Mouse (Mus musculus): ENCODE results near the gene Gm813. TPM values are rescaled to one million over a fixed set of nuclear protein-coding genes. Genes with fewer than 3 reads are reported as not detected.
A peak's percentile ranks its signal among the peaks of the same experiment; 100 is the strongest.
"Not testable (repeated sequence)": the region's sequence is repeated elsewhere in the genome, so short reads cannot be mapped to it uniquely, and the experiment has no call there.

Gene Gm813
- not detected in 2 replicates for polyA plus RNA-seq (2012; rRNA removed)

DNA sequence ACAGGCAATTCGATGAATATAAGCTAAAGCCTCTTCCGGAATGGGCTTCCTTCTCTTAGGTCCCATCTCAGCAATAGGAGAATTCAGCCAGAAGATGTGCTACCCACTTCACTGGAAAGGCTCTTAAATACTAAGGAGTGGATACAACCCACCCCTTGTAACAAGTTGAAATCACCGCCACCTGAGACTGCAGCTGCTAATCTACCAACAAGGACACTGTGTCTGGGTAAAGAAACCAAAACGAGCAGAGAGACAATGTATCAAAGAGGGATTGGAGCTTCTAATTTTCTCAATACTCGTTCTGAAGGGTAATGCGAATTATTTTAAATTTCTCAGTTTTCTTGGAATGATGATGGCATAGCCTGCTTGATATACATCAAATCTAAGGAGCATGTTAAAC, at the start of gene Gm813:
TSS of gene Gm813 (minus strand) at position 101 of the 400 bp plus-strand sequence.
- no peak for DNase-seq (ENCODE audit: low read depth)
- TF ChIP-seq CTCF (IDR thresholded peaks at IDR 0.05; ENCODE audit: borderline replicate concordance, extremely low read depth, insufficient read depth, insufficient read length) (no peak), POLR2A (IDR thresholded peaks at IDR 0.05; ENCODE audit: borderline replicate concordance, extremely low read depth, insufficient read depth, insufficient read length, poor library complexity, severe bottlenecking) (no peak)

DNA sequence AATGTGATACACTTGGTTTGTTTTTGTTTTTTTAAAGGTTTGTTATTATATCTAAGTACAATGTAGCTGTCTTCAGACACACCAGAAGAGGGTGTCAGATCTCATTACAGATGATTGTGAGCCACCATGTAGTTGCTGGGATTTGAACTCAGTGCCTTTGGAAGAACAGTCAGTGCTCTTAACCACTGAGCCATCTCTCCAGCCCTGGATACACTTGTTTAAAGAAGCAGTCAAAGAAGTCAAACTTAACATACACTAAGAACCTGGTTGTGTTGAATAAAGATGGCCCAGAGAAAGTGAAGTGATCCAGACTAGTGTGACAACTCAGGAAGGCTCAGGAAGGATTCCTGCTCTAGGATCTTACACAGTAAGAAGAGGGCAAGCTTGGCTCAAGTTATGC, 48.4 kb upstream of the Gm813 start:
- DNase-seq (ENCODE audit: low read depth) = not testable (repeated sequence)

DNA sequence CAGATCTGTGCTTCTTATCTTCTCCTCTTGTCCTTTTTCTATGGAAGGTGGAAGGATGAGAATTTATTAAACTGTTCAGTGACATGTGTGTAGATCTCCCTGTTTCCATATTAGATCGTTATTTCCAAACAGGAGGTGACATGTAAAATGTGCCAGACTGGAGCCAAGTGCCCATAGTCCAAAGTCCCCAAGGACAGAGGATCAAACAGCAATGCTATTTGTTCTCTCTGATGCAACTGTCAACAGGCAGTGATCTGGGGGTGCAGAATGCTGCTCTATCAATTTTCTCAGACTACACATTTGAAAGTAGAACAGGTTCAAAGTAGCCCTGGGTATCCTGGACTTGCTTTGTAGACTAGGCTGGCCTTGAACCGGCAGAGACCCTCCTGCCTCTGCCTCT, 47.0 kb upstream of the Gm813 start:
- no peak for TF ChIP-seq CTCF (IDR thresholded peaks at IDR 0.05; ENCODE audit: borderline replicate concordance, extremely low read depth, insufficient read depth, insufficient read length)
- no peak for TF ChIP-seq POLR2A (IDR thresholded peaks at IDR 0.05; ENCODE audit: borderline replicate concordance, extremely low read depth, insufficient read depth, insufficient read length, poor library complexity, severe bottlenecking)

DNA sequence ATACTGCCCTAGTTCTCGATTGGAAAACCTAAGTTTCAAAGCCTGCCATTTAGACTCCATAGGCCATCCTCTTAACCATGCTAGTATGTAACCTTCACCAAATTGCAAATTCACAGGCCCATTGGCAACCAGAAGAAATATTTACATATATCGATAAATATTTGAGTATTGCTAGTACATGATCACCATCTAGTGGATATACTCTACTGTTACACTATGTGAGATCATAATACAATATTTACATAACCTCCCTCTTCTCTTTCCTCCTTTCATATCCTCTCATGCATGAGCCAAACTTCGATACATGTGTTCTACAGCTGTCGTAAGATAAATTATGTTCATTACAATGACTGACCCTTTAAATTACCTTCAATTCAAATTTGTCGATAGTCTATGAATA, 46.2 kb upstream of the Gm813 start:
- peak; percentile 52 for DNase-seq (ENCODE audit: low read depth)
- TF ChIP-seq POLR2A (IDR thresholded peaks at IDR 0.05; ENCODE audit: borderline replicate concordance, extremely low read depth, insufficient read depth, insufficient read length, poor library complexity, severe bottlenecking) (no peak), CTCF (IDR thresholded peaks at IDR 0.05; ENCODE audit: borderline replicate concordance, extremely low read depth, insufficient read depth, insufficient read length) (no peak)

More for the DNA sequence above, 47.0 kb upstream of the Gm813 start:
- DNase-seq (ENCODE audit: low read depth) = no peak

DNA sequence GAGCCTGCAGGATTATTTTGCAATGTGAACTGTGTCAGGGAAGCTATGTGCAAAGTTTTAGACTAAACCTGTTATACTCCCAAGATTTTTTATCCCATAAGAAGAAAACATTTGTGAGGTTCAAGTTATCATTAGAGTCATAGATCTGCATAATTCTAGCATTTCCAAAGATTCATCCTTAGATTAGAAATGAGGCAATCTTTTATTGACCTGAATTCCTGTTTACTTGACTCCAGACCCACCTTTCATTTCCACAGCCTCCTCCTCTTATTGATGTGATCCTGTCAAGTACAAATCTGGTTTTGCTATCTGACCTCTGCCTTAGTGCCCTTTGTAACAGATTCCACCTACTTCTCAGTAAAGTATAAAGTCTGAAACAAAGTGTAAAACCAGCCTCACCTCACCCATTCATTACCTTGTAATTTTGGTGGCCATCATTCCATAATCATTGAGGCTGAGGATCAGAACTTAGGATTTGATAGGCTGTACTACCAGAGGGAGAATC, 45.6 kb upstream of the Gm813 start:
- TF ChIP-seq CTCF (IDR thresholded peaks at IDR 0.05; ENCODE audit: borderline replicate concordance, extremely low read depth, insufficient read depth, insufficient read length) = no peak
- no peak for TF ChIP-seq POLR2A (IDR thresholded peaks at IDR 0.05; ENCODE audit: borderline replicate concordance, extremely low read depth, insufficient read depth, insufficient read length, poor library complexity, severe bottlenecking)
- DNase-seq (ENCODE audit: low read depth) = no peak

DNA sequence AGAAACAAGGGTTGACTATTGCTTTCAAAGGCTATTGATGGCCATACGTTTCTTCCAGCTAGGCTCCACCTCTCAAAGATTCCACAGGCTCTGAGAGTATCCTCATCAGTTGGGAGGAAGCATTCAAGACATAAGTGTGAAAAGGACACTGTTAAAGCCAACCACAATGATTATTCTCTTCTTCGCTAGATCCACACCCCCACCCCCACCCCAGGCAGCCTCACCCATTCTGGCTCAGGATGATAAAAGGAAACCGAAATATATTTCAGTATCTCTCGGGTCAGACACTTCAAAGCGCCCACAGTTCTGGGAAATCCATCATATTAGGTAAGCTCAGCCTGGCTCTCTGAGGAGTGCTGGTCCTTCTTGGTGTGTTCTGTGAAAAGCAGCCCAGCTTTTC, 45.0 kb upstream of the Gm813 start:
- no peak for DNase-seq (ENCODE audit: low read depth)
- TF ChIP-seq POLR2A (IDR thresholded peaks at IDR 0.05; ENCODE audit: borderline replicate concordance, extremely low read depth, insufficient read depth, insufficient read length, poor library complexity, severe bottlenecking) (no peak), CTCF (IDR thresholded peaks at IDR 0.05; ENCODE audit: borderline replicate concordance, extremely low read depth, insufficient read depth, insufficient read length) (no peak)

DNA sequence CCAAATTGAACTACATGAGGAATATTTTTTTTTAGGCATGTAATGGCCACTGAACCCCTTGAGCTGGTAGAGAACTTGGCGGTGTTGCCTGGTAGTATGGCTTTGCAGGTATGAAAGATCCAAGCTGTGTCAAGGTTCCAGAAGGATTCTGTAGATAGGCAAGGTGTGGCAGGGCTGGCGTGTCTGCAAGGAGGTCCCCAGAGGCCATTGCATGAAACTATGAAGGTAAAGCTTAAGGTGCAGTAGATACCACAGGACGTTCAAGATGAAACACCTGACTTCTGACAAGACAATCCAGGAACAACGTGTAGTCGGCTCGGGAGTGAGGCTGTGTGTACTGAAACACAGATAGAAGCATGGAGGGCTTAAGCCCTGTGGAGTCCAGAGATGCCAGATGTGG, 41.9 kb upstream of the Gm813 start:
- no peak for TF ChIP-seq CTCF (IDR thresholded peaks at IDR 0.05; ENCODE audit: borderline replicate concordance, extremely low read depth, insufficient read depth, insufficient read length)
- no peak for TF ChIP-seq POLR2A (IDR thresholded peaks at IDR 0.05; ENCODE audit: borderline replicate concordance, extremely low read depth, insufficient read depth, insufficient read length, poor library complexity, severe bottlenecking)
- DNase-seq (ENCODE audit: low read depth) = no peak

DNA sequence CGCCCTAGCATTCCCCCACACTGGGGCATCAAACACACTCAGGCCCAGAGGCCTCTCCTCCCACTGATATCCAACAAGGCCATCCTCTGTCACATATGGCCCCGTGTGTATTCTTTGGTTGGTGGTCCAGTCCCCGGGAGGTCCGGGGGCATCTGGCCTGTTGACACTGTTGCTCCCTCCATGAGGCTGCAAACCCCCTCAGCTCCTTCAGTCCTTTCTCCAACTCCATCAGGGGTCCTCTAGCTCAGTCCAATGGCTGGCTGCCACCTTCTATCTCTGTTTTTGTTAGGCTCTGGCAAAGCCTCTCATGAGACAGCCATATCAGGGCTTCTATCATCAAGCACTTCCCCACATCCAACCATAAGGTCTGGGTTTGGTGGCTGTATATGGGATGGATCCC, 39.7 kb upstream of the Gm813 start:
- no peak for TF ChIP-seq POLR2A (IDR thresholded peaks at IDR 0.05; ENCODE audit: borderline replicate concordance, extremely low read depth, insufficient read depth, insufficient read length, poor library complexity, severe bottlenecking)
- no peak for TF ChIP-seq CTCF (IDR thresholded peaks at IDR 0.05; ENCODE audit: borderline replicate concordance, extremely low read depth, insufficient read depth, insufficient read length)
- DNase-seq (ENCODE audit: low read depth) = no peak

DNA sequence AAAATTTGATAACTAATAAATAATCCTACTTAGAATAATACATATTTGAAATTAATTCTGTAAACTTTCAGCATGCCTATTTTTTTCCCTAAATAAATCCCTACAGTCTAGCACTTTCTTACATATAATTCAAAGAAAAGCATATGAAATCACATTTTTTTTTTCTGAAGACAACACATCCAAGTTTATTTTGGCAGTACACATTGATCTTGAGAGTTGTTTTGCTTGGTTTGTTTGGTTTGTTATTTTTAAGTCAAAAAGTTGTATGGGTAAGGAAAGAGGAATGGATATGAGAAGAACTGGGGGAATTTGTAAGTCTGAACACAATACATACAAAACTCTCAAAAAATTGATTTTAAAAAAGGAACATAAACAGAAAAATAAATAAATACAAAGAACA, 39.0 kb upstream of the Gm813 start:
- TF ChIP-seq CTCF (IDR thresholded peaks at IDR 0.05; ENCODE audit: borderline replicate concordance, extremely low read depth, insufficient read depth, insufficient read length) = no peak
- no peak for TF ChIP-seq POLR2A (IDR thresholded peaks at IDR 0.05; ENCODE audit: borderline replicate concordance, extremely low read depth, insufficient read depth, insufficient read length, poor library complexity, severe bottlenecking)
- DNase-seq (ENCODE audit: low read depth) = no peak

DNA sequence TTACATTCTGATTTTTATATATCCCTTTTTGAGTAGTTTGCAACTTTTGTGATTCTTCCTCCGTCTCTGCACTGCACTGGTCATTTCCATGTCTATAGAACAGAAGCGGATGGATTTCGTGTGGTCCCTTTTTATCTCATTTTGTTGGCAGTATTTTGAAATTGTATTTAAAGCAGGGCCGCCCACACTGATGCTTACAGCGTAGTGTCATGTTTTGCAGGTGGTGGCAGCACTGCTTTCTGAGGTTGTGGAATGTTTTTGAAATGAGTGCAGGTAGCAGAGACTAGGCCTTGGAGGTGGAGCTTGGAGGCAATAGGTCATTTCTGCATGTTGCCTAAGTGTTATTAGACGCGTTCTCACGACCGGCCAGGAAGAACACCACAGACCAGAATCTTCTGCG, 33.2 kb upstream of the Gm813 start:
- no peak for TF ChIP-seq POLR2A (IDR thresholded peaks at IDR 0.05; ENCODE audit: borderline replicate concordance, extremely low read depth, insufficient read depth, insufficient read length, poor library complexity, severe bottlenecking)
- no peak for TF ChIP-seq CTCF (IDR thresholded peaks at IDR 0.05; ENCODE audit: borderline replicate concordance, extremely low read depth, insufficient read depth, insufficient read length)
- no peak for DNase-seq (ENCODE audit: low read depth)

DNA sequence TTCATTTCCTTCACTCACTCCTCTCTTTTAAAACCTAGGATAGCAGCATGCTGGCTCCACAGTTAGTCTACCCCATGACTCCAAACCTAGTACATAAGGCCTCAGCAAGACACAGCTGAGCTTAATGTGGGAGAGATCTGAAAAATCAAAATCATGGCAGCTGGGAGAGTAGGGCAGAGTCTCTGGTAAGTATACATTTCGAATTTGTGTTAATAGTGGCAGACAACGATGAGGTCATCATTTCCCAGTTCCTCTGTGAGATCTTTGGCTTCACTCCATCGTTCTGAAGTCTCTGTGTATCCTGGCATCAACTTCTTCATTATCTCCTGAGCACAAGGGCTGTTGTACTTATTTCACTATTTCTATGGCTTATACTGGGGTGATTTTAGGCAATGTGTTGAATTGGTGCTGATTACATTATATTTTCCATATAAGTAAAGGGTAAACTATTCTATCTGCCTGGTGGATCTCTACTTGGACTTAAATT, 22.0 kb upstream of the Gm813 start, which contains the start of gene E330017A01Rik:
TSS of gene E330017A01Rik (minus strand) at position 51 of the 487 bp plus-strand sequence.
- no peak for TF ChIP-seq POLR2A (IDR thresholded peaks at IDR 0.05; ENCODE audit: borderline replicate concordance, extremely low read depth, insufficient read depth, insufficient read length, poor library complexity, severe bottlenecking)
- no peak for TF ChIP-seq CTCF (IDR thresholded peaks at IDR 0.05; ENCODE audit: borderline replicate concordance, extremely low read depth, insufficient read depth, insufficient read length)
- DNase-seq (ENCODE audit: low read depth) = no peak

DNA sequence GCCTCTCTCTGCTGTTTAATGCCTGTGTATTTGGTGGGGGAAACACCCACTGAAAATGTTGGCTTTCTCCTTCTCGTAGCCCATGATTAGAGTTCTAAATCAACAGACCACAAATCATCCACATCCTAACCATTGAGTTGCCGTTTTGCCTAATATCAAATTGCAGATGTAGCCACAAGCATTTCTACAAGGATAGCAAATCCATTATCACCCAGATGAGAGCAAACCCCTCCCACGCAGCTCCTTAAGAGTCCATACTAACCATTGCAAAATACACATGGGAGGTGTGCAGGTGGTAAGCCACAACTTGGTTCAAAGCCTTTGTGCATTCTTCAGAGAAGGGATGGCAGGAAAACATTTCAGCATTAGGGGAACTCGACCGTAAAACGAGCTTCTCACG, 21.2 kb upstream of the Gm813 start:
- DNase-seq (ENCODE audit: low read depth) = peak; percentile 4
- TF ChIP-seq POLR2A (IDR thresholded peaks at IDR 0.05; ENCODE audit: borderline replicate concordance, extremely low read depth, insufficient read depth, insufficient read length, poor library complexity, severe bottlenecking) (no peak), CTCF (IDR thresholded peaks at IDR 0.05; ENCODE audit: borderline replicate concordance, extremely low read depth, insufficient read depth, insufficient read length) (no peak)
